Mouse (Mus musculus) mouse embryonic stem cell (cell line): ENCODE data around the gene Ccdc190.

ENCODE experiments used
- in situ Hi-C, 2 experiments: fragments of 300-500 bp; cut with MboI; formaldehyde crosslinking; loops; 1 replicate in 1 of 2; 3 replicates in 1 of 2; pipeline ENCODE4 v1.14.3; 2019 to 2020; ENCODE audit warnings: low sequenced_read_pairs in 2 of 2, low pct_unique_long_range_greater_than_20kb in 1 of 2, mixed read lengths in 1 of 2; ENCODE audit not compliant: unreplicated experiment in 1 of 2

Gene Ccdc190

GRCm38 (mm10) chr1:169977621-169978020 is 49.2 kb downstream of the Ccdc190 start:
- in situ Hi-C loops, result no loop called here
